Comparison of ENCODE assay signal across 7 mouse cellular contexts in genomic region chr9:107624951-107625350, GRCm38 (mm10). TPM values are rescaled to one million over a fixed set of nuclear protein-coding genes. Genes with fewer than 3 reads are reported as not detected.
A peak's percentile ranks its signal among the peaks of the same experiment; 100 is the strongest.
DNase-seq lines count a peak whose midpoint lies in the region; ATAC-seq and TF ChIP-seq lines count a peak whose summit lies in the region.

No protein-coding gene starts in this region.

- intact Hi-C loops in left cerebral cortex, adult 2 months (cut with DNase I), result no loop called here
- intact Hi-C loops in left cerebral cortex, postnatal 14 days (cut with DNase I), result no loop called here

- H3K4me2 ChIP-seq in embryonic facial prominence, embryonic 14.5 days (ENCODE audit: low read depth, low read length), result no peak overlapping the region
- no peak overlapping the region for H3K4me2 ChIP-seq in intestine, embryonic 16.5 days (ENCODE audit: low read depth, low read length)
- no peak overlapping the region for H3K4me2 ChIP-seq in neural tube, embryonic 14.5 days (ENCODE audit: low read depth, low read length)

- H3K36me3 ChIP-seq in embryonic facial prominence, embryonic 14.5 days (ENCODE audit: control insufficient read depth, insufficient read depth, low read length), result peaks cover 38% of the 10 kb centered on the region
- peaks cover 19% of the 10 kb centered on the region for H3K36me3 ChIP-seq in intestine, embryonic 16.5 days (ENCODE audit: control insufficient read depth, insufficient read depth, low read length)
- peaks cover under 1% of the 10 kb centered on the region; the same call in 1 of the 2 replicates for H3K36me3 ChIP-seq in neural tube, embryonic 14.5 days (ENCODE audit: control insufficient read depth, insufficient read depth, low read length)

- no peak for ATAC-seq in embryonic facial prominence, embryonic 14.5 days (ENCODE audit: low read depth)
- no peak for ATAC-seq in intestine, embryonic 16.5 days
- ATAC-seq in neural tube, embryonic 14.5 days (ENCODE audit: low read depth), result no peak

- peaks cover 33% of the 10 kb centered on the region for H3K4me1 ChIP-seq in embryonic facial prominence, embryonic 14.5 days (ENCODE audit: control insufficient read depth, insufficient read depth, low read length)
- H3K4me1 ChIP-seq in intestine, embryonic 16.5 days (ENCODE audit: control insufficient read depth, insufficient read depth, low read length), result peaks cover 67% of the 10 kb centered on the region
- peaks cover 44% of the 10 kb centered on the region for H3K4me1 ChIP-seq in neural tube, embryonic 14.5 days (ENCODE audit: control insufficient read depth, insufficient read depth, low read length)

- no peaks in the 10 kb centered on the region for H3K27me3 ChIP-seq in embryonic facial prominence, embryonic 14.5 days (replicated peaks; ENCODE audit: control insufficient read depth, insufficient read depth, low read length)
- H3K27me3 ChIP-seq in intestine, embryonic 16.5 days (replicated peaks; ENCODE audit: control insufficient read depth, insufficient read depth, low read length), result no peaks in the 10 kb centered on the region
- H3K27me3 ChIP-seq in neural tube, embryonic 14.5 days (ENCODE audit: control insufficient read depth, insufficient read depth, low read length), result no peaks in the 10 kb centered on the region

- H3K9ac ChIP-seq in embryonic facial prominence, embryonic 14.5 days (ENCODE audit: low read depth, low read length), result no peak overlapping the region
- H3K9ac ChIP-seq in intestine, embryonic 16.5 days (ENCODE audit: low read depth, low read length), result peak overlapping the region; percentile 48
- H3K9ac ChIP-seq in neural tube, embryonic 14.5 days (replicated peaks; ENCODE audit: low read depth, low read length), result no peak overlapping the region

- no peaks in the 10 kb centered on the region for H3K9me3 ChIP-seq in embryonic facial prominence, embryonic 14.5 days (ENCODE audit: control insufficient read depth, low read length)
- H3K9me3 ChIP-seq in intestine, embryonic 16.5 days (ENCODE audit: control insufficient read depth, low read length), result no peaks in the 10 kb centered on the region
- no peaks in the 10 kb centered on the region for H3K9me3 ChIP-seq in neural tube, embryonic 14.5 days (ENCODE audit: control insufficient read depth, low read length)

- no peak overlapping the region for H3K4me3 ChIP-seq in left cerebral cortex, adult 2 months
- H3K4me3 ChIP-seq in embryonic facial prominence, embryonic 14.5 days (ENCODE audit: low read depth, low read length), result no peak overlapping the region
- H3K4me3 ChIP-seq in intestine, embryonic 16.5 days (ENCODE audit: low read length), result no peak overlapping the region
- no peak overlapping the region for H3K4me3 ChIP-seq in neural tube, embryonic 14.5 days (ENCODE audit: low read depth, low read length)

- no peak for TF ChIP-seq CTCF in left cerebral cortex, adult 2 months (IDR thresholded peaks at IDR 0.05)

- no peak for DNase-seq in left cerebral cortex, adult 2 months (ENCODE audit: extremely low spot score in 1 of 2, low spot score in 2 of 2)
- no peak for DNase-seq in left cerebral cortex, postnatal 14 days (ENCODE audit: low spot score in 2 of 2)
- DNase-seq in embryonic facial prominence, embryonic 14.5 days (ENCODE audit: low spot score), result no peak
- DNase-seq in adrenal gland, postnatal 25 days, result no peak
- DNase-seq in adrenal gland, postnatal 10 days, result no peak

- 81% methylated on average over 3 of the region's 3 CpGs for WGBS in embryonic facial prominence, embryonic 14.5 days
- WGBS in intestine, embryonic 16.5 days, result 81% methylated on average over 3 of the region's 3 CpGs
- WGBS in neural tube, embryonic 14.5 days, result 77% methylated on average over 3 of the region's 3 CpGs

- H3K27ac ChIP-seq in left cerebral cortex, adult 2 months, result peak overlapping the region; percentile 56
- peak overlapping the region; percentile 10; the same call in 1 of the 2 replicates for H3K27ac ChIP-seq in embryonic facial prominence, embryonic 14.5 days (replicated peaks; ENCODE audit: low read depth, low read length)
- H3K27ac ChIP-seq in intestine, embryonic 16.5 days (ENCODE audit: low read length), result peak overlapping the region; percentile 59
- H3K27ac ChIP-seq in neural tube, embryonic 14.5 days (ENCODE audit: low read depth, low read length), result peak overlapping the region; percentile 39

RNA-seq across cellular contexts. Expression of gene Gnai2, which starts 10.2 kb away (rescaled TPM):
- 100 to 1,000 TPM; 201 to 213 TPM for total RNA-seq in left cerebral cortex, adult 2 months (2021)
- total RNA-seq in left cerebral cortex, postnatal 14 days (2021), result 100 to 1,000 TPM; 205 to 220 TPM
- polyA plus RNA-seq in embryonic facial prominence, embryonic 14.5 days (2014; fragmentation: Nextera tagmentation; extraction: Ambion mirVana), result 380 and 416 TPM in 2 replicates
- polyA plus RNA-seq in intestine, embryonic 16.5 days (2015; fragmentation: Nextera tagmentation; extraction: Ambion mirVana), result 301 and 311 TPM in 2 replicates
- 234 and 258 TPM in 2 replicates for polyA plus RNA-seq in neural tube, embryonic 14.5 days (2014; fragmentation: Nextera tagmentation; extraction: Ambion mirVana)
- total RNA-seq in adrenal gland, postnatal 25 days (2021), result 202 and 238 TPM in 2 replicates
- 100 to 1,000 TPM; 292 to 327 TPM for total RNA-seq in adrenal gland, postnatal 10 days (2021)

RNA-seq across cellular contexts. Expression of gene Sema3b, which starts 15.9 kb away (rescaled TPM):
- 1 to 10 TPM; 3.3 to 4.1 TPM for total RNA-seq in left cerebral cortex, adult 2 months (2021)
- 1 to 10 TPM; 3.2 to 3.8 TPM for total RNA-seq in left cerebral cortex, postnatal 14 days (2021)
- polyA plus RNA-seq in embryonic facial prominence, embryonic 14.5 days (2014; fragmentation: Nextera tagmentation; extraction: Ambion mirVana), result 18.0 and 18.2 TPM in 2 replicates
- 50.4 and 54.9 TPM in 2 replicates for polyA plus RNA-seq in intestine, embryonic 16.5 days (2015; fragmentation: Nextera tagmentation; extraction: Ambion mirVana)
- polyA plus RNA-seq in neural tube, embryonic 14.5 days (2014; fragmentation: Nextera tagmentation; extraction: Ambion mirVana), result 2.8 and 5.3 TPM in 2 replicates
- 5.1 and 8.4 TPM in 2 replicates for total RNA-seq in adrenal gland, postnatal 25 days (2021)
- total RNA-seq in adrenal gland, postnatal 10 days (2021), result 10 to 100 TPM in 1 of 2 experiments, 1 to 10 TPM in 1; 9.5 to 13.2 TPM

RNA-seq across cellular contexts. Expression of gene Ifrd2, which starts 37.5 kb away (rescaled TPM):
- total RNA-seq in left cerebral cortex, adult 2 months (2021), result 10 to 100 TPM; 10.5 to 10.9 TPM
- total RNA-seq in left cerebral cortex, postnatal 14 days (2021), result 1 to 10 TPM; 8.9 to 9.7 TPM
- 46.7 and 52.3 TPM in 2 replicates for polyA plus RNA-seq in embryonic facial prominence, embryonic 14.5 days (2014; fragmentation: Nextera tagmentation; extraction: Ambion mirVana)
- 79.0 and 89.6 TPM in 2 replicates for polyA plus RNA-seq in intestine, embryonic 16.5 days (2015; fragmentation: Nextera tagmentation; extraction: Ambion mirVana)
- 15.0 and 17.8 TPM in 2 replicates for polyA plus RNA-seq in neural tube, embryonic 14.5 days (2014; fragmentation: Nextera tagmentation; extraction: Ambion mirVana)
- total RNA-seq in adrenal gland, postnatal 25 days (2021), result 47.0 and 54.5 TPM in 2 replicates
- 10 to 100 TPM; 37.4 to 40.9 TPM for total RNA-seq in adrenal gland, postnatal 10 days (2021)

RNA-seq across cellular contexts. Expression of gene Hyal3, which starts 44.3 kb away (rescaled TPM):
- total RNA-seq in left cerebral cortex, adult 2 months (2021), result 1 to 10 TPM in 1 of 2 experiments, under 1 TPM in 1; 0.97 to 1.2 TPM
- 1 to 10 TPM in 1 of 2 experiments, under 1 TPM in 1; 0.78 to 1.4 TPM for total RNA-seq in left cerebral cortex, postnatal 14 days (2021)
- 1.2 and 1.4 TPM in 2 replicates for polyA plus RNA-seq in embryonic facial prominence, embryonic 14.5 days (2014; fragmentation: Nextera tagmentation; extraction: Ambion mirVana)
- 0.66 and 0.68 TPM in 2 replicates for polyA plus RNA-seq in intestine, embryonic 16.5 days (2015; fragmentation: Nextera tagmentation; extraction: Ambion mirVana)
- polyA plus RNA-seq in neural tube, embryonic 14.5 days (2014; fragmentation: Nextera tagmentation; extraction: Ambion mirVana), result 1.5 and 2.1 TPM in 2 replicates
- 2.0 and 2.8 TPM in 2 replicates for total RNA-seq in adrenal gland, postnatal 25 days (2021)
- total RNA-seq in adrenal gland, postnatal 10 days (2021), result 1 to 10 TPM; 1.0 to 1.2 TPM

RNA-seq across cellular contexts. Expression of gene Slc38a3, which starts 44.4 kb away (rescaled TPM):
- total RNA-seq in left cerebral cortex, adult 2 months (2021), result 10 to 100 TPM; 74.7 to 76.2 TPM
- 10 to 100 TPM; 79.5 to 87.1 TPM for total RNA-seq in left cerebral cortex, postnatal 14 days (2021)
- 7.0 and 7.8 TPM in 2 replicates for polyA plus RNA-seq in embryonic facial prominence, embryonic 14.5 days (2014; fragmentation: Nextera tagmentation; extraction: Ambion mirVana)
- polyA plus RNA-seq in intestine, embryonic 16.5 days (2015; fragmentation: Nextera tagmentation; extraction: Ambion mirVana), result 10.1 TPM in 2 replicates
- 31.3 and 36.6 TPM in 2 replicates for polyA plus RNA-seq in neural tube, embryonic 14.5 days (2014; fragmentation: Nextera tagmentation; extraction: Ambion mirVana)
- total RNA-seq in adrenal gland, postnatal 25 days (2021), result 0.39 and 8.5 TPM in 2 replicates
- total RNA-seq in adrenal gland, postnatal 10 days (2021), result 10 to 100 TPM; 42.0 to 95.1 TPM
